Mouse (Mus musculus): ENCODE measurements around the gene Caprin1.

DNA sequence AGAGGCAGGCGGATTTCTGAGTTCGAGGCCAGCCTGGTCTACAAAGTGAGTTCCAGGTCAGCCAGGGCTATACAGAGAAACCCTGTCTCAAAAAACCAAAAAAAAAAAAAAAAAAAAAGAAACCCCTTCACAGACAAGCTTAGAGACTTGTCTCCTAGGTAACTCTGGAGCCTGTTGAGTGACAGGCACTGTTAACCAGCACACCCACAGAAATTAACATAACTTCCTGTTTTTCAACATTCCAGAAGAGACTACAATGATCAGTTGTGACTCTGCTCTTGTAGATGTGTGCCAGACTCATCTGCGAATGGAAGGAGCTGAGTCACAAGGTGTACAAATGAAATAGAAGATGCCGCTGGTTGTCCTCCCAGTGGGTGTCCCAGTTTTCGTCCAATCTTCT is 44.9 kb upstream of the Caprin1 start:
- no peak for TF ChIP-seq CTCF (IDR thresholded peaks at IDR 0.05; ENCODE audit: low read depth)
- TF ChIP-seq EP300 (IDR thresholded peaks at IDR 0.05; ENCODE audit: low read depth), result no peak

Data from heart, postnatal 0 days (tissue).